Mouse (Mus musculus) Patski (cell line): ENCODE results near the gene Dock6. TPM values are rescaled to one million over a fixed set of nuclear protein-coding genes. Genes with fewer than 3 reads are reported as not detected.
"Not testable (repeated sequence)": the region's sequence is repeated elsewhere in the genome, so short reads cannot be mapped to it uniquely, and the experiment has no call there.

Source experiments
- ATAC-seq: fragments of 100-300 bp; one replicate; pipeline ENCODE4 v1.8.0; 2021
- CTCF ChIA-PET: fragments of 350-600 bp; sonication (Branson Sonifier 250); formaldehyde crosslinking; loops from one replicate; lab custom pipeline; 2022; ENCODE audit warnings: inconsistent platforms; lab: Charles Lee
- POLR2A ChIA-PET: fragments of 350-600 bp; sonication (Branson Sonifier 250); formaldehyde crosslinking; loops from one replicate; lab custom pipeline; 2022; ENCODE audit warnings: antibody characterized with exemption, inconsistent platforms; lab: Charles Lee
- DNase-seq: peaks from one replicate; pipeline ENCODE4 v3.0.0-alpha.2; 2011; ENCODE audit warnings: low read depth, low spot score
- H3K27me3 ChIP-seq: fragments of 371-371 bp; one replicate; pipeline ENCODE4 v1.5.1; 2021
- CTCF ChIP-seq: fragments of 100-300 bp; IDR thresholded peaks from one replicate; pipeline ENCODE4 v1.5.1; 2021
- in situ Hi-C: fragments of 300-500 bp; cut with MboI; formaldehyde crosslinking; loops from 3 replicates; pipeline ENCODE4 v1.11.1; 2018; ENCODE audit warnings: low pct_unique_long_range_greater_than_20kb, mixed read lengths
- polyA plus RNA-seq: library from polyadenylated mRNA; unstranded; gene quantifications from one replicate; pipeline ENCODE4 v1.2.3, GENCODE M21; 2021

Dock6 gene
- polyA plus RNA-seq, 1 experiment from 2014 or later: 36.1 TPM

GRCm38 (mm10) chr9:21797921-21798344, 54.5 kb downstream of the Dock6 start:
- ATAC-seq (peak; percentile 37), DNase-seq (no peak)
- POLR2A ChIA-PET: interaction anchor here (1.4 kb wide), 1 partner anchor 44 kb away, joined by 4 read pairs; no protein-coding TSS in a partner anchor
- CTCF ChIA-PET: interaction anchor here (1.0 to 1.6 kb wide), 2 partner anchors 37 to 44 kb away, joined by 3 to 4 read pairs; no protein-coding TSS in a partner anchor
- in situ Hi-C loops: no loop called here
- no peaks in the 10 kb centered on the region for H3K27me3 ChIP-seq
- TF ChIP-seq CTCF: no peak

DNA sequence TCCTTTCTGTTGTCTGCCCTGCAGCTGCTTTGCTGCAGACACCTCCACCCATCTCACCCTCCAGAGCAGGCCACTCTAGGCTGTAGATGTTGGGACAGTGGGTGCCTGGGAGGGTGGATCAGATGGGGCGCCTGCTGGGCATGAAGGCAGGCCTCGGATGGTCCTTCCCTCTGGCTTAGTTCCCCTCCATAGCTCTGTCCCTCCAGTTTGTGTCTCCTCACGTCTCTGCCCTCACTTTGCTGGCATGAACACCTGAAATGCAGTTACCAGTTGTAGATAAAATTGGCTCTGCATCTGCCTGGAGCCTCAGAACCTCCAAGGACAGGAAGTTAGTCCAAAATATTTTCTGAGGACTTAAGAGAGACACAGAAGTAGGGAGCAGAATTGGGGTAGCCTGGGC, 55.5 kb downstream of the Dock6 start:
- ChIA-PET POLR2A (no interaction called here), CTCF (no interaction called here)
- no peaks in the 10 kb centered on the region for H3K27me3 ChIP-seq
- no peak for ATAC-seq
- TF ChIP-seq CTCF: no peak
- in situ Hi-C loops: no loop called here
- no peak for DNase-seq

DNA sequence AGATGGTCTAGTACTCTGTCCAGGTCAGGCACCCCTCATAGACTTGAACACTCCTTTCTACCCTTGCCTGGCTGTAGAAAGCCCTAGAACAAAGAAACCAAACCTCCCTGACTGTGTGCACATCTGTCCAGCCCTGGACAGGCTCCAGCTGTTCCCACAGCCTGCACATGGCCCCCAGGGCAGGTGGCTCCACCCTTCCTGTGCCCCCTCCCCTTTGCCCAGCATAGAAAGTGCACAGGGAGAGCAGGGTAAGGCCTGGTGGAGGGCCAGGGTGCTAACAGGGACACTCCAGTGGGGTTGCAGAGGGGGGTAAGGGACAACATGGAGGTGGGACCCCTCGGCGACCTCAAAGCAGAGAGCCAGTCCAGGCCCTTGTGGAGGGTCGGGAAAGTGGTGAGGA, 56.2 kb downstream of the Dock6 start:
- in situ Hi-C loops: no loop called here
- CTCF ChIA-PET: interaction anchor here (1.2 kb wide), 1 partner anchor 8 kb away, joined by 3 read pairs; no protein-coding TSS in a partner anchor

GRCm38 (mm10) chr9:21795579-21795978, 56.9 kb downstream of the Dock6 start:
- no peak for DNase-seq
- CTCF ChIA-PET: interaction anchor here (1.2 kb wide), 1 partner anchor 9 kb away, joined by 3 read pairs; no protein-coding TSS in a partner anchor
- in situ Hi-C loops: no loop called here
- no peak for ATAC-seq
- no peak for TF ChIP-seq CTCF
- H3K27me3 ChIP-seq: no peaks in the 10 kb centered on the region
- POLR2A ChIA-PET: interaction anchor here (0.6 to 1.1 kb wide), 2 partner anchors 35 to 47 kb away, joined by 3 read pairs; no protein-coding TSS in a partner anchor

More for the DNA sequence above, 56.2 kb downstream of the Dock6 start:
- DNase-seq: no peak
- no peak for ATAC-seq
- POLR2A ChIA-PET: interaction anchor here (0.6 kb wide), 1 partner anchor 46 kb away, joined by 3 read pairs; no protein-coding TSS in a partner anchor
- no peaks in the 10 kb centered on the region for H3K27me3 ChIP-seq
- no peak for TF ChIP-seq CTCF

DNA sequence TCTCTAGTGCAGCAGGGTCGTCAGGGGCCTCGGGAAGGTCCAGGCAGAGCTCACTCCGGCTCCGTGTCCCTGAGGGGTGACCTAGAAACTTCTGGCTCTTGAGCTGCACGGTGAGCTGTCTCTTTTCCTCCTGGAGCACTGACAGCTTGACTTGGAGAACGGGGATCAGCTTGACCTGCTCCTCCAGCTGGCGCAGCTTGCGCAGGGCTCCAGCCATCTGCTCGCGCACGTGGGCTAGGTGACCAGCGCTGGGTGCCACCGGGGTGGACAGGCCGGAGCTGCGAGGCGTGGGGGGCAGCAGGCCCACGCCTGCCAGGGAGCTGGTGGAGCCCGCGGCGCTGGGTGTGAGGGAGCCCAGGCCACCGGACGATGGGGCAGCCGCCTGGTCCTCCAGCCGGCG, 57.5 kb downstream of the Dock6 start:
- CTCF ChIA-PET: interaction anchor here (1.2 kb wide), 1 partner anchor 9 kb away, joined by 3 read pairs; no protein-coding TSS in a partner anchor
- POLR2A ChIA-PET: interaction anchor here (1.1 kb wide), 1 partner anchor 34 kb away, joined by 3 read pairs; no protein-coding TSS in a partner anchor
- no peak for TF ChIP-seq CTCF
- ATAC-seq (no peak), DNase-seq (no peak)
- in situ Hi-C loops: no loop called here
- H3K27me3 ChIP-seq: no peaks in the 10 kb centered on the region

DNA sequence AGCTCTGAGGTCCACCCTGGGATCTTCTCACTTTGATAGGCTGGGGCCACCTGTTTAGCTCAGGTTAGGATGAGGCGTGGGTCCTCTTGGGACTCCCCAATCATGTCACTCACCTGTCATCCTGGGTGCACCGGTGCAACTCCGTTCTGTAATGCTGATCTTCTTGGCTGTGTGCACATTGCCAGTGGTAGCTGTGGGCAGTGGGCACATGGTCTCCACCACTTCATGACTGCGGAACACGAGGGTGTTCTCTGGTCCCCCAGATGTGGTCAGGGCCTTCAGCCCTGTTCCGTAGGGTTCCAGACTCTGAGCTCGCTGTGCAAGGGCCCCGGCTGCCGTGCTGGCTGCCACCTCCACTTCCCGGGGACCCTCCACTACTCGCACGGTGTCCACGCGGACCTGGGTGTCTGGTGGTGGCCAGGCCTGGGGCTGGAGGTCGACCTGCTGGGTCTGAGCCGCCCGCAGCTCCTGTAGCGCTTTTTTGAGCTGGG, 58.0 kb downstream of the Dock6 start:
- DNase-seq (no peak), ATAC-seq (no peak)
- in situ Hi-C loops: no loop called here
- no peak for TF ChIP-seq CTCF
- ChIA-PET CTCF (no interaction called here), POLR2A (interaction anchor here (1.1 kb wide), 1 partner anchor 34 kb away, joined by 3 read pairs; no protein-coding TSS in a partner anchor)
- no peaks in the 10 kb centered on the region for H3K27me3 ChIP-seq

- CTCF ChIA-PET: not testable (repeated sequence)
- POLR2A ChIA-PET: interaction anchor here (1.2 kb wide), 1 partner anchor 33 kb away, joined by 3 read pairs; the partner anchor contains the start of gene Spc24
Measured at GRCm38 (mm10) chr9:21793507-21793906, 58.9 kb downstream of the Dock6 start.

DNA sequence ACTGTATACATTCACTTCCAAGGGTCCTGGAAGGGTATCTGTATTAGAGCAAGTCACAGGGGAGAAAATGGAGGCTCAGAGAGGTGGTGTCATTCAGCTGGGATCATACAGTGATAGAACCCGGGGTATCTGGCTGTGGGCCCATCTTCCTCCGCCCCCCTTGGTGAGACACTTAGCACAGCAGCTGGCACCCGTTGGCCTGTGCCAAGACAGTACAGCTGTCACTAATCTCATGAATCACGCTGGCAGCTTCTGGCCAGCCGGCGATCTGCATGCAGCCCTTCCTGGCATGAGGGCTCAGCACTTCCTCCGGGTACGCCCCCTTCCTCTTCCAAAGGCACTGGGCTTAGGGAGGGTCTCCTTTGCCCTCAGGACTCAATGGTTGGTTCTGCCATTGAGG, 59.8 kb downstream of the Dock6 start:
- in situ Hi-C loops: no loop called here
- ChIA-PET CTCF (interaction anchor here (0.6 to 1.8 kb wide), 2 partner anchors 22 to 32 kb away, joined by 3 read pairs; no protein-coding TSS in a partner anchor), POLR2A (interaction anchor here (1.2 kb wide), 1 partner anchor 32 kb away, joined by 3 read pairs; the partner anchor contains the start of gene Spc24)
- ATAC-seq (peak; percentile 13), DNase-seq (peak; percentile 60)
- no peaks in the 10 kb centered on the region for H3K27me3 ChIP-seq
- TF ChIP-seq CTCF: no peak

More at GRCm38 (mm10) chr9:21793507-21793906, 58.9 kb downstream of the Dock6 start:
- in situ Hi-C loops, DNase-seq, H3K27me3 ChIP-seq, ATAC-seq: not testable (repeated sequence)

GRCm38 (mm10) chr9:21791861-21792260, 60.6 kb downstream of the Dock6 start:
- ATAC-seq: peak; percentile 74
- ChIA-PET CTCF (interaction anchor here (0.6 to 4.2 kb wide), 3 partner anchors 13 to 31 kb away, joined by 3 to 20 read pairs (median 3); no protein-coding TSS in a partner anchor), POLR2A (no interaction called here)
- peak; percentile 78 for DNase-seq
- in situ Hi-C loops: no loop called here
- H3K27me3 ChIP-seq: no peaks in the 10 kb centered on the region
- no peak for TF ChIP-seq CTCF

DNA sequence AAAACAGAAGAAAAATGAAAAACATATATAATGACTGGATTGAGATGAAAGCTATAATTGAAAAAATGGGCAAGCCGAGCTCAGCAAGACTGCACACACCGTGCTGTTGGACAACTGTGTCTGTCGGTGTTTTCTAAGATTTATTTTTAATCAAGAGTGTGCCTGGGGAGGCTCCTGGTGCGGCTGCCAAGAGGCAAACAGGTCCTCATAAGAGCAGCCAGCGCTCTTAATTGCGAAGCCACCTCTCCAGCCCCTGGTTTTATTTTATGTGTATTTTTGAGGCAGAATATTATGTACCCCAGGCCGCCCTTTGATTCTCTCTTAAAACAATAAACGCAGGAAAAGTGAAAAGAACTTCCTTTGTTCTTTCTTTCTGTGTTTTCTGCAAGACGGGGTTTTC, 64.2 kb downstream of the Dock6 start:
- CTCF ChIA-PET: interaction anchor here (0.8 to 4.2 kb wide), 4 partner anchors 9 to 28 kb away, joined by 3 to 20 read pairs (median 3); partner anchors contain the start of gene Spc24
- DNase-seq: no peak
- no peak for TF ChIP-seq CTCF
- no peak for ATAC-seq
- H3K27me3 ChIP-seq: no peaks in the 10 kb centered on the region
- POLR2A ChIA-PET: no interaction called here
- in situ Hi-C loops: no loop called here

DNA sequence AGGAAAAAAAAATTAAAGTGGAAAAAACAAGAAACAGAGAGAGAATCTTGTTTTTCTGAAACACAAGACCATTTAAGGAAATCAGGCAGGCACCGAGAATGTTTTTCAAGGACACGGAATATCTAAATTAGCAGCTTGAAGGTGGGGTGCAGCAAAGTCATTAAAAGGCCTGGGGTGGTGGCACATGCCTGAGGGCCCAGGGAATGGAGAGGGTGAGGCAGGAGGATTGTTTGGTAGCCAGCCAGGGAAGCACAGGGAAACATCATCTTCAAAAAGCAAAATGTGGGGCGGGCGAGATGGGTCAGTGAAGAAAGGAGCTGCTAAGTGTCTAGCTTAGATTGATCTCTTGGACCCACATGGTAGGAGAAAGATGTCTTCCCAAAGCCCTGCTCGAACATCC, 64.8 kb downstream of the Dock6 start:
- no peaks in the 10 kb centered on the region for H3K27me3 ChIP-seq
- in situ Hi-C loops: no loop called here
- no peak for ATAC-seq
- TF ChIP-seq CTCF: no peak
- POLR2A ChIA-PET: no interaction called here
- CTCF ChIA-PET: interaction anchor here (0.8 to 1.2 kb wide), 2 partner anchors 8 to 17 kb away, joined by 3 read pairs; no protein-coding TSS in a partner anchor
- DNase-seq: no peak
